In genomic region chr11:95503581-95504180, GRCm38 (mm10) we compare ENCODE assay signal across 14 mouse cellular contexts. TPM values are rescaled to one million over a fixed set of nuclear protein-coding genes. Genes with fewer than 3 reads are reported as not detected.
DNase-seq lines count a peak whose midpoint lies in the region; ATAC-seq and TF ChIP-seq lines count a peak whose summit lies in the region.
"Had no signal": no experiment of that assay in that cellular context is flagged by ENCODE, and none has a peak within 500 bp of the region (broad histone marks: within the 10 kb centered on the region; RNA-seq: fewer than 3 reads in every experiment).

No protein-coding gene starts in this region.

- no peaks in the 10 kb centered on the region for H3K9me3 ChIP-seq in midbrain, embryonic 14.5 days (ENCODE audit: control insufficient read depth, low read length)
- no peaks in the 10 kb centered on the region for H3K9me3 ChIP-seq in midbrain, embryonic 16.5 days (replicated peaks; ENCODE audit: control insufficient read depth, low read length, poor library complexity, severe bottlenecking)
- H3K9me3 ChIP-seq in heart, embryonic 16.5 days (replicated peaks; ENCODE audit: control insufficient read depth, low read length) = no peaks in the 10 kb centered on the region
- H3K9me3 ChIP-seq: embryonic facial prominence, embryonic 12.5 days; liver, embryonic 12.5 days had no signal

- WGBS in midbrain, embryonic 14.5 days = 62% methylated on average over 10 of the region's 10 CpGs
- WGBS in midbrain, embryonic 16.5 days = 63% methylated on average over 10 of the region's 10 CpGs
- 38% methylated on average over 10 of the region's 10 CpGs for WGBS in heart, embryonic 16.5 days

- H3K4me1 ChIP-seq in midbrain, embryonic 14.5 days (ENCODE audit: control insufficient read depth, insufficient read depth, low read length) = 0 out of 2 replicates have a peak, but pooled peaks cover 2% of the 10 kb centered on the region
- no peaks in the 10 kb centered on the region; the same call in 1 of the 2 replicates for H3K4me1 ChIP-seq in midbrain, embryonic 16.5 days (ENCODE audit: control insufficient read depth, insufficient read depth, low read length)
- peaks cover 7% of the 10 kb centered on the region for H3K4me1 ChIP-seq in heart, embryonic 16.5 days (ENCODE audit: control insufficient read depth, insufficient read depth, low read length)
- H3K4me1 ChIP-seq: liver, embryonic 12.5 days had no signal

- H3K27ac ChIP-seq in midbrain, embryonic 14.5 days (replicated peaks; ENCODE audit: low read depth, low read length) = peak overlapping the region; percentile 41; the same call in 1 of the 2 replicates
- H3K27ac ChIP-seq in midbrain, embryonic 16.5 days (ENCODE audit: low read length) = no peak overlapping the region
- H3K27ac ChIP-seq in heart, embryonic 16.5 days (ENCODE audit: low read length) = peak overlapping the region; percentile 68
- H3K27ac ChIP-seq: embryonic facial prominence, embryonic 12.5 days; layer of hippocampus, adult 2 months; liver, embryonic 12.5 days had no signal

- H3K9ac ChIP-seq in midbrain, embryonic 14.5 days (replicated peaks; ENCODE audit: low read length) = no peak overlapping the region
- no peak overlapping the region for H3K9ac ChIP-seq in midbrain, embryonic 16.5 days (ENCODE audit: low read depth, low read length)
- H3K9ac ChIP-seq in heart, embryonic 16.5 days (ENCODE audit: low read length) = peak overlapping the region; percentile 18; the same call in 1 of the 2 replicates
- H3K9ac ChIP-seq: embryonic facial prominence, embryonic 12.5 days; liver, embryonic 12.5 days had no signal

- H3K79me2 ChIP-seq in myocyte (ENCODE audit: control insufficient read depth, insufficient read depth) = no peaks in the 10 kb centered on the region

- no peak for TF ChIP-seq CTCF in brain, embryonic 14.5 days (IDR thresholded peaks at IDR 0.05; ENCODE audit: borderline replicate concordance, extremely low read depth, insufficient read depth, insufficient read length)

- DNase-seq in midbrain, embryonic 14.5 days = no peak
- DNase-seq in brain, embryonic 14.5 days (ENCODE audit: low read depth) = peak; percentile 14
- DNase-seq in adipocyte (ENCODE audit: low spot score) = no peak
- DNase-seq in c-Kit-positive CD71-positive TER-119-positive erythroid progenitor cells, embryonic 14.5 days (ENCODE audit: low spot score) = no peak
- no peak for DNase-seq in gastrocnemius, adult 8-10 months (ENCODE audit: low spot score in 2 of 2)
- DNase-seq: right cerebral cortex, adult 18-20 months had no signal

- no peaks in the 10 kb centered on the region for H3K27me3 ChIP-seq in midbrain, embryonic 14.5 days (ENCODE audit: control insufficient read depth, insufficient read depth, low read length)
- no peaks in the 10 kb centered on the region for H3K27me3 ChIP-seq in midbrain, embryonic 16.5 days (ENCODE audit: control insufficient read depth, insufficient read depth, low read depth, low read length)
- no peaks in the 10 kb centered on the region for H3K27me3 ChIP-seq in heart, embryonic 16.5 days (ENCODE audit: control insufficient read depth, insufficient read depth, low read length)
- H3K27me3 ChIP-seq in myocyte (ENCODE audit: control insufficient read depth, insufficient read depth, insufficient read length) = no peaks in the 10 kb centered on the region
- H3K27me3 ChIP-seq: Patski had no signal

- no peaks in the 10 kb centered on the region for H3K36me3 ChIP-seq in midbrain, embryonic 14.5 days (ENCODE audit: control insufficient read depth, insufficient read depth, low read length)
- no peaks in the 10 kb centered on the region for H3K36me3 ChIP-seq in midbrain, embryonic 16.5 days (ENCODE audit: control insufficient read depth, insufficient read depth, low read length)
- H3K36me3 ChIP-seq in heart, embryonic 16.5 days (ENCODE audit: control insufficient read depth, insufficient read depth) = no peaks in the 10 kb centered on the region
- no peaks in the 10 kb centered on the region for H3K36me3 ChIP-seq in myocyte (ENCODE audit: control insufficient read depth, insufficient read depth)
- H3K36me3 ChIP-seq: embryonic facial prominence, embryonic 12.5 days; liver, embryonic 12.5 days had no signal

- no peak overlapping the region for H3K4me2 ChIP-seq in midbrain, embryonic 14.5 days (ENCODE audit: low read length)
- no peak overlapping the region for H3K4me2 ChIP-seq in midbrain, embryonic 16.5 days (ENCODE audit: low read length)
- peak overlapping the region; percentile 40 for H3K4me2 ChIP-seq in heart, embryonic 16.5 days (ENCODE audit: low read depth, low read length)
- peak overlapping the region; percentile 55 for H3K4me2 ChIP-seq in myocyte (ENCODE audit: low read depth)
- H3K4me2 ChIP-seq: embryonic facial prominence, embryonic 12.5 days; liver, embryonic 12.5 days had no signal

- no peak overlapping the region for H3ac ChIP-seq in myocyte (ENCODE audit: control insufficient read depth, insufficient read length)

- no peak for ATAC-seq in midbrain, embryonic 14.5 days (ENCODE audit: low FRiP score, low TSS enrichment)
- no peak for ATAC-seq in midbrain, embryonic 16.5 days
- ATAC-seq in heart, embryonic 16.5 days (replicated peaks; ENCODE audit: extremely low read depth, insufficient read depth, low FRiP score) = 0 out of 2 replicates have a peak, but pooled peaks have one; percentile 44
- ATAC-seq: liver, embryonic 12.5 days; Patski had no signal

- TF ChIP-seq POLR2A in brain, embryonic 14.5 days (IDR thresholded peaks at IDR 0.05; ENCODE audit: borderline replicate concordance, extremely low read depth, insufficient read depth, insufficient read length, poor library complexity, severe bottlenecking) = no peak
- no peak for TF ChIP-seq POLR2A in myocyte (IDR thresholded peaks at IDR 0.05; ENCODE audit: insufficient read length, low read depth)

- no peak overlapping the region for H3K4me3 ChIP-seq in midbrain, embryonic 14.5 days (replicated peaks; ENCODE audit: low read depth, low read length)
- no peak overlapping the region for H3K4me3 ChIP-seq in midbrain, embryonic 16.5 days (ENCODE audit: low read depth, low read length)
- no peak overlapping the region for H3K4me3 ChIP-seq in heart, embryonic 16.5 days (ENCODE audit: low read length)
- no peak overlapping the region for H3K4me3 ChIP-seq in myocyte
- H3K4me3 ChIP-seq: embryonic facial prominence, embryonic 12.5 days; layer of hippocampus, adult 2 months; liver, embryonic 12.5 days had no signal

TF ChIP-seq in myocyte, 11 proteins besides CTCF, POLR2A, EP300 and RAD21:
- TF ChIP-seq TCF12 (IDR thresholded peaks at IDR 0.05; ENCODE audit: insufficient read depth, poor library complexity, severe bottlenecking) = no peak

RNA-seq across cellular contexts. Expression of gene Nxph3, which starts 10.7 kb away (rescaled TPM):
- 1.9 and 4.6 TPM in 2 replicates for polyA plus RNA-seq in midbrain, embryonic 14.5 days (2014; fragmentation: Nextera tagmentation; extraction: Ambion mirVana)
- 3.3 and 4.6 TPM in 2 replicates for polyA plus RNA-seq in midbrain, embryonic 16.5 days (2015; fragmentation: Nextera tagmentation; extraction: Ambion mirVana)
- 9.2 and 15.6 TPM in 2 replicates for polyA plus RNA-seq in brain, embryonic 14.5 days (2012; rRNA removed)
- polyA plus RNA-seq in heart, embryonic 16.5 days (2015; fragmentation: Nextera tagmentation; extraction: Ambion mirVana) = 0.07 and 0.14 TPM in 2 replicates
- 0.04 TPM for polyA plus RNA-seq in myocyte (2012; fragmentation: generic; extraction: Trizol)
- total RNA-seq in gastrocnemius, adult 8-10 months (2022) = under 1 TPM; 0.13 to 0.45 (median 0.30) TPM
- total RNA-seq: monocyte, adult 5-6 weeks had no signal

Comparison
In these comparisons a context has a peak if more than half of its experiments do, and no peak if none do; other contexts are left out.
1. H3K4me2 ChIP-seq: peak in heart, embryonic 16.5 days (single experiment) and myocyte (single experiment); none in midbrain, embryonic 14.5 days (single experiment) and midbrain, embryonic 16.5 days (single experiment).